Mouse (Mus musculus): ENCODE data around the gene Atl3.
"Not testable (repeated sequence)": the region's sequence is repeated elsewhere in the genome, so short reads cannot be mapped to it uniquely, and the experiment has no call there.

Gene Atl3

DNA sequence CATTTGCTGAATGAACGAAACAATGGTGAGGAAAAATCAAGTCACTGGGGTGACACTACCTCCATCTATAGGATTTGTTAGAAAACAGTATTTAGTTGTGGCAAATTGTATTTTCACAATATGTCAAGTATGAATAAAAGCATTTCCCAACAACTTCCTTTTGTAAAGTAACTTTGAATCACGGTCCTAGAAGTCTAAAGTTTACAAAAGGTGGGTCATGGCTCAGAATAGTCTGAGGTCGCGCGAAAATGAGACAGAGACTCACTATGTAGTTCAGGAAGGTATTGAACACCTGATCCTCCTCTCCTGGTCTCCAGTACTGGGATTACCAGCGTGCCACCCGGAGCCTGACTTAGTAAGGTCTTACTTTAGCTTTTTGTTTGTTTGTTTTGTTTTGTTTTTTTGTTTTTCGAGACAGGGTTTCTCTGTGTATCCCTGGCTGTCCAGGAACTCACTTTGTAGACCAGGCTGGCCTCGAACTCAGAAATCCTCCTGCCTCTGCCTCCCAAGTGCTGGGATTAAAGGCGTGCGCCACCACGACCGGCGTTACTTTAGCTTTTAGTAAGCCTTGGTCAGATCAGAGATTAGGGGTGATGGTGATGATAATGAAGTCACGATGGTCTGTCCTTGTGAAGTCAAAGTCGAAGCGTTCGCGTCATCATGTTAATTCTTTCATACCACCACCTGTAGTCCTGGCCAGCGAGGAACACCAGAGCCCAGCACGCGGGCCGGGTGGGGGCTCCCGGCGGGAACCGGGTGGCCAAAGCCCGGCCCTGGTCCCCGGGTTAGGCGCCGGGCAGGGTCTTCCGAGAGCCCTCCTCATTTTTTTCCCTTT is at the start of gene Atl3:
Atl3 (plus strand) TSS at position 689 of the 835 bp plus-strand sequence.
- no peak for DNase-seq (ENCODE audit: low spot score in 2 of 2)

DNA sequence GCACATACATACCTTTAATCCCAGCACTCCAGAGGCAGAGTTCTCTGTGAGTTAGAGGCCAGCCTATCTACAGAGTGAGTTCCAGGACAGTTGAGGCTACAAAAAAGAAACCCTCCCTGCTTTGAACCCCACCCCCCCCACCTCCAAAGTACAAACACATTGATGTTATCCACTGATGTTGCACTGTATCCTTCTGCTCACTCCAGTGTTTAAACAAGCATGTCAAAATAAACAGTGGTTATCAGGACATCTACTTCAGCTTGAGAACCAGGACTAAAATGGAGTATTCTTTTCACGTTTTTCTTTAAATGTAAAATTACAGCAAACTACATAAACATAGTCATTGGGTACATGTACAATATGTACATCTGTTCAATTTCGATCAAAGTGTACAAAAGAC is 48.7 kb upstream of the Atl3 start:
- DNase-seq (ENCODE audit: low spot score in 2 of 2), result no peak

GRCm38 (mm10) chr19:7445596-7445995 is 48.2 kb upstream of the Atl3 start:
- DNase-seq (ENCODE audit: low spot score in 2 of 2), result no peak

DNA sequence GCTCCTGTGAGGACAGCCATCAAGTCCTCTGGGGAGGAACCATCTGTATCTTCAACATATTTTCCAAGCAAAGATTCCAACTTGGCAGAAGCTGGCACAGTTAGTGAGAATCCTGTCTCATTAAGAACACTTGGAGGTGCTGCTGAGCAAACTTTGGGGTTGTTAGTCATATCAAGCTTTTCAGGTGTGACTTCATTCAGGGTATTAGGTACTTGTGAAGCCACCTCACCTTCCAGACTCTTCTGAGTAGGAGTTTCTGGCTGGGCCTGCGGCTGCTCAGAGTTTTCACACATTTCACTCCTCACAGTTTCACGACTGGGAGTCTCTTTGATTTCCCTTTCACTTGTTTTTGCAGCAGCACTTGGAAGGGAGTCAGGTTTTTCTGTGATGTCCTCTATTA is 37.0 kb upstream of the Atl3 start:
- no peak for DNase-seq (ENCODE audit: low spot score in 2 of 2)

GRCm38 (mm10) chr19:7458901-7459300 is 34.9 kb upstream of the Atl3 start:
- DNase-seq (ENCODE audit: low spot score in 2 of 2), result no peak

DNA sequence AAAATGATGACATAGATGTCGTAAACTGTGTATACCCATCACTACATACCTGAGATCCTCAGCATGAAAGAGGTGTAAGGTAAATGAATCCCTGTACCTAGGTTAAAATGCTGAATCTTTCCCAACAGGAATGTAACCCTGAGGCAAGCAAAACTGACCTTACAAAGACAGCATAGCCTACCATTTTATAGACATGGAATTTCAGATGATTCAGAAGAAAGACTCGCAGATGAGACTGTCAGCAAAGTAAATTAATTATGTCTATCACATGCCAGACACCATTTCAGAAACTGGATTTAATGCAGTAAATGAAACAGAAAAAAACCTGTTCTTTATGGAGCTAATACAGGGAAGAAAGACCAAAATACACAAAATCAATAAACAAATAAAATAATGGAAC is 34.5 kb upstream of the Atl3 start:
- no peak for DNase-seq (ENCODE audit: low spot score in 2 of 2)

GRCm38 (mm10) chr19:7467915-7468314 is 25.9 kb upstream of the Atl3 start:
- DNase-seq (ENCODE audit: low spot score in 2 of 2), result no peak

GRCm38 (mm10) chr19:7470643-7471042 is 23.2 kb upstream of the Atl3 start:
- DNase-seq (ENCODE audit: low spot score in 2 of 2), result no peak

DNA sequence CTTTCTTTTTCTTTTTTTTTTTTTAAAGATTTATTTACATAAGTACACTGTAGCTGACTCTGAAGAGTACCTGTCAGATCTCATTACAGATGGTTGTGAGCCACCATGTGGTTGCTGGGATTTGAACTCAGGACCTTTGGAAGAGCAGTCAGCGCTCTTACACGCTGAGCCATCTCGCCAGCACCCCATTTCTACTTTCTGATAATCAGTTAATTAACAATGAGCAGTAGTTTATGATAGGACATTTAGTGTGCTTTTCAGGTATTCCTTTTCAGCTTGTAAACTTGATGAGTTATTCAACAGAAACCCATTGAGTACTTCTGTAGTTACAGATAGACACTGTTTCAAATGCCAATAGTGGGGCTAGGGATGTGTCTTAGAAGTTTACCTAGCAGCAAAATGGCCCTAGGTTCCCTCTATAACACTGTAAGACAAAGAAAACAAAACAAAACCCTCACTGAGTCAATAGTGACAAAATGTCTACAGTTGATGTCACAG is 14.0 kb upstream of the Atl3 start:
- DNase-seq (ENCODE audit: low spot score in 2 of 2), result no peak

DNA sequence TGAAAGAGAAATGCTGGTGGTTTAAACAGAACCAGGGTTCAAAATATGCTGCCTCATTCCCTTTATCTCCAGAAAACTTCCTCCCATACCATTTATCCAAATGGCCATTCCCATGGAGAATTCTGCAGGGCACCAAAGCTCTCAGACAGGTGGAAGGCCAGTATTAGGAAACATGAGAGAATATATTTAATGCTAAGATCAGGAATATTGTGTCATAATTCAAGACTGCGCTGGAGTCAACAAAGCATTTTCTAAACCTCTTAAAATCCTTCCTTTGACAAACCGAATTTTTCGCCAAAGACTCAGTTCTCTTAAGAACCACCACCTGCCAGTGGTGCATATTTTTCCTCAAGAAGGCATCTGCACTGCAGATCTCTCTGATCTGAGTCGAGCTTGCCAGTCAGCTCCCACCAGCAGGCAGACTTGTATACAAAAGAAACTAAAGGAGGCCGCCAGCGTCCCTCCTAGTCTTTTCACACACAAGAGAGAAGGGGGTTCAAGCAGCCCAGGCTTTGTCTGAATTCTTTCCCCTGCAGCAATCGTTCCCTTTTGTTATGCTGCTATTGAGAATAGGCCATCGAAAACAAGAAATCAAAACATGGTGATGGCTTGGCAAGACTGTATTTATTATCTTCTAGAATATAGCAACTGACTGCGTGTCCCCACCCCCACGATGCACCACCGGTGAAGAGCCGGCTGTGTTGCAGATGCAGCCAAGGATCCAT is 12.1 kb upstream of the Atl3 start:
- no peak for DNase-seq (ENCODE audit: low spot score in 2 of 2)

GRCm38 (mm10) chr19:7482266-7482598 is 11.6 kb upstream of the Atl3 start:
- no peak for DNase-seq (ENCODE audit: low spot score in 2 of 2)

- peak; percentile 96 to 97 for DNase-seq (ENCODE audit: low spot score in 2 of 2)
Measured at GRCm38 (mm10) chr19:7482599-7483511, 11.0 kb upstream of the Atl3 start, which contains the start of gene Rtn3. Gene Rtn3, minus strand, starts transcription at chr19:7483281.

- no peak for DNase-seq (ENCODE audit: low spot score in 2 of 2)
Measured at GRCm38 (mm10) chr19:7483512-7483882, 10.3 kb upstream of the Atl3 start.

DNA sequence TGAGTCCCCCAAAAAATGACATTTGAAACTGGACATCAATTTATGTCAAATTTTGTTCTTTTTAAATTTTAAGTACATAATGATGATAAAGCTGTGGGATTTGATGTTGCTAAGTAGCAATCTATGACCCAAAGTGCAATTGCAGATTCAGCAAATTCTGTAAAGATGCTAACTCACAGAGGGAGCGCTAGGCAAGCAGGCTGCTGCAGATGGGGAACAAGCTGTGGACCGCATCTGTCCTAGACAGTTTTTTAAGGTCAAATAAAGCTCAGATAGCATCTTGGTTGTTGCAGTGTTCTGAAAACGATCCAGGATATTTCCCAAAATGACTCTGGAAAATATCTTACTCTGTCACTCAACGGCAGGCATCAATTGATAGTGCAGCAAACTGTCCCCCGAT is 9.8 kb upstream of the Atl3 start:
- DNase-seq (ENCODE audit: low spot score in 2 of 2), result no peak

GRCm38 (mm10) chr19:7487680-7488079 is 6.2 kb upstream of the Atl3 start:
- DNase-seq (ENCODE audit: low spot score in 2 of 2), result no peak

GRCm38 (mm10) chr19:7491960-7492359 is 1.9 kb upstream of the Atl3 start:
- DNase-seq (ENCODE audit: low spot score in 2 of 2), result no peak

DNA sequence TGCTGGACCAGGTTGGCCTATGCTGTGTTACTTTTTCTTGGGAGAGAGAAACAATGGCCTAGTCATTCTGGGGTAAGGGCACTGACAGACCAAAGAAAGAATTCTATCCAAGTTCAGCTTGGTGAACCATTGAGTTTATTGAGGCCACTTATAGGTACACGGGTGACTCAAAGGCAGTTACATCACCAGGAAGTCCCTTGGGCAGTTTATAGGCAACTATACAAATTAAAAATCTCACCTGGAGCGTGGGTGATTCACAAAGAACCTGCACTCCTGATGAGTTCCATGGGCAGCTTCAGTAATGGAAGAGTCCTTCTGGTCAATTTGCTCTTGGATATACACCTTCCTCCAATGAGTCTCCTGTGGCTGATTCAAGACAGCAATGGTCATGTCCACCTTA is 1.2 kb upstream of the Atl3 start:
- DNase-seq (ENCODE audit: low spot score in 2 of 2), result no peak

- peak; percentile 94 to 96 for DNase-seq (ENCODE audit: low spot score in 2 of 2)
Measured at GRCm38 (mm10) chr19:7494187-7495015, 561 bp downstream of the Atl3 start.

DNA sequence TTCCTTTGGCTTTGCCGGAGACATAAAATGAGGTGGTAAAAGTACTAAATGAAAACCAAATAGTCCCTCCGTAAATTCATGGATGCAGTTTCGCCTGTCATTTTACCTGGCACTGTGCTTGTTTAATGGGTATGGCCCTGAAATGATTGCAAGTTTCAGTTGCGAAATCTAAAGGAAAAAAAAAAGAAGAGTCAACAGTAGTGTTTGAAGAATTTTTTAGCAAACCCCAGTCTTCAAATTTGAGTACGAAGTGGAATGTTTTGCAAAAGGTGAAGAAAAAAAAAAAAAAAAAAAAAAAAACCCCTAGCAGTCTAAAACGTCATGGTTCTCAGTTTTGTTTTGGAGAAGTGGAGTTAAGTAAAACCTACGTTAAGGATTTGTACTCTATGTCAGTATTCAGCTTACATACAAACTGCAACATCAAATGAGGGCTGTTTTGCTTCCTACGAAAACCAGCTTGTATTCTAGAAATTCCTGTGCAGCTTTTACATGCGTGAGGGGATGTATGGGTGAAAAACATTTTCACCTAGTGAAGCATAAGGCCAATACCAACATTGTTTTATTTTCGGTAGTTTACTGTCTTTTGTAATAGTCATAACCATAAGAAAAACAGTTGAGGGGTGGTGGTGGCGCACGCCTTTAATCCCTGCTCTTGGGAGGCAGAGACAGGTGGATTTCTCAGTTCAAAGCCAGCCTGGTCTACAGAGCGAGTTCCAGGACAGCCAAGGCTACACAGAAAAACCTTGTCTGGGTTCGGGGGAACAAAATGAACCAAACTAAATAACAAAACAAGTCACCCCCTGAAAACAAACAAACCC is 1.6 kb downstream of the Atl3 start:
- DNase-seq (ENCODE audit: low spot score in 2 of 2), result no peak

DNA sequence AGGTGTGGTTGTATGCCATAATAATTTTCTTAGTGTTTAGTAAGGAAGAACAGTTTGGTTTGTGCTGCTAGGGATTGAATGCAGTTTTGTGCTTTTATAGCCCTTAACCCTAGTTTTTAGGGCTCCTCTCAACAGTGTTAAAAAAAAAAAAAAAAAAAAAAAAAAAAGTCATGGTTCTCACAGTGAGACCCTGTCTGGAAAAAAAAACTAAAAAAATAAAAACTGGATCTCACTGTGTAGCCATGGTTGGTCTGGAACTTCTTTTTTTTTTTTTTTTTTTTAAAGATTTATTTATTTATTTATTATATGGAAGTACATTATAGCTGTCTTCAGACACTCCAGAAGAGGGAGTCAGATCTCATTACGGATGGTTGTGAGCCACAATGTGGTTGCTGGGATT is 2.2 kb downstream of the Atl3 start:
- DNase-seq (ENCODE audit: low spot score in 2 of 2), result not testable (repeated sequence)
